Mouse (Mus musculus): ENCODE measurements around the gene Gmnn. TPM values are rescaled to one million over a fixed set of nuclear protein-coding genes. Genes with fewer than 3 reads are reported as not detected.

The Gmnn gene
- polyA plus RNA-seq, 1 experiment from 2014 or later, result 118 TPM

DNA sequence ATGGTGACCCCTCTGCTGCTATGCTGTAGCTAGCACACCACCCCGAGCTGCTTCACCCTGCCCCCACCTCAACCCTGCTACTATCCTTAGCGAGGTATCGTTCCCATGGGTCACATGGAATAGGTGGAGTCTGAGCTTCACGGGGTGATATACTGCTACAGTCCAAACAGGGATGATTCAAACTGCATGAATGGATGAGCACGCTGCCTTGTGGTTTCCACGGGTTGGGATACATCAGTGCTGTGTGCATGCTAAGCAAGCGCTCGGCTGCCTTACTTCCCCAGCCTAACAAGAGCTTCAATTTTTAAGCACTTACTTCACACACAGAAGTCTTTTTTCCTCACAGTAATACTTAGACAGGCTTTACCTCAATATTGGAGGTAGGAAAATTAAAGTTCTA lies 10.9 kb downstream of the Gmnn start:
- Histone ChIP-seq H3K9ac (ENCODE audit: low read length) (no peak overlapping the region), H3K4me3 (ENCODE audit: low read length) (no peak overlapping the region), H3K27ac (ENCODE audit: low read length) (no peak overlapping the region), H3K9me3 (replicated peaks; ENCODE audit: control insufficient read depth, low read length) (no peaks in the 10 kb centered on the region), H3K4me1 (ENCODE audit: control insufficient read depth, insufficient read depth, low read length) (0 out of 2 replicates have a peak, but pooled peaks cover 3% of the 10 kb centered on the region), H3K27me3 (ENCODE audit: control insufficient read depth, insufficient read depth, low read length) (no peaks in the 10 kb centered on the region), H3K36me3 (ENCODE audit: control insufficient read depth, insufficient read depth) (peaks cover 37% of the 10 kb centered on the region), H3K4me2 (ENCODE audit: low read depth, low read length) (no peak overlapping the region)
- ATAC-seq (replicated peaks; ENCODE audit: extremely low read depth, insufficient read depth, low FRiP score), result no peak
- WGBS, result 92% methylated on average over 8 of the region's 8 CpGs

- Histone ChIP-seq H3K4me3 (ENCODE audit: low read length) (no peak overlapping the region), H3K9ac (ENCODE audit: low read length) (no peak overlapping the region), H3K27ac (ENCODE audit: low read length) (peak overlapping the region; percentile 64), H3K9me3 (replicated peaks; ENCODE audit: control insufficient read depth, low read length) (no peaks in the 10 kb centered on the region), H3K36me3 (ENCODE audit: control insufficient read depth, insufficient read depth) (peaks cover 20% of the 10 kb centered on the region), H3K27me3 (ENCODE audit: control insufficient read depth, insufficient read depth, low read length) (no peaks in the 10 kb centered on the region), H3K4me1 (ENCODE audit: control insufficient read depth, insufficient read depth, low read length) (0 out of 2 replicates have a peak, but pooled peaks cover 3% of the 10 kb centered on the region), H3K4me2 (ENCODE audit: low read depth, low read length) (no peak overlapping the region)
- ATAC-seq (replicated peaks; ENCODE audit: extremely low read depth, insufficient read depth, low FRiP score), result peak; percentile 90
- WGBS, result 46% methylated on average over 3 of the region's 3 CpGs
Observed at GRCm38 (mm10) chr13:24747823-24748222, 13.9 kb downstream of the Gmnn start.

- Histone ChIP-seq H3K4me3 (ENCODE audit: low read length) (no peak within 1 kb of the TSS), H3K9ac (ENCODE audit: low read length) (no peak within 1 kb of the TSS), H3K27me3 (ENCODE audit: control insufficient read depth, insufficient read depth, low read length) (no peaks in the 10 kb centered on the region), H3K4me2 (ENCODE audit: low read depth, low read length) (no peak within 1 kb of the TSS), H3K4me1 (ENCODE audit: control insufficient read depth, insufficient read depth, low read length) (peaks cover 3% of the 10 kb centered on the region; the same call in 1 of the 2 replicates), H3K27ac (ENCODE audit: low read length) (no peak within 1 kb of the TSS), H3K36me3 (ENCODE audit: control insufficient read depth, insufficient read depth) (no peaks in the 10 kb centered on the region), H3K9me3 (replicated peaks; ENCODE audit: control insufficient read depth, low read length) (no peaks in the 10 kb centered on the region)
- 85% methylated on average over 10 of the region's 10 CpGs for WGBS
- no peak for ATAC-seq (replicated peaks; ENCODE audit: extremely low read depth, insufficient read depth, low FRiP score)
Observed at GRCm38 (mm10) chr13:24741028-24741427, 20.7 kb downstream of the Gmnn start, which contains the start of gene Armh2. Gene Armh2 (plus strand): TSS chr13:24741232.

DNA sequence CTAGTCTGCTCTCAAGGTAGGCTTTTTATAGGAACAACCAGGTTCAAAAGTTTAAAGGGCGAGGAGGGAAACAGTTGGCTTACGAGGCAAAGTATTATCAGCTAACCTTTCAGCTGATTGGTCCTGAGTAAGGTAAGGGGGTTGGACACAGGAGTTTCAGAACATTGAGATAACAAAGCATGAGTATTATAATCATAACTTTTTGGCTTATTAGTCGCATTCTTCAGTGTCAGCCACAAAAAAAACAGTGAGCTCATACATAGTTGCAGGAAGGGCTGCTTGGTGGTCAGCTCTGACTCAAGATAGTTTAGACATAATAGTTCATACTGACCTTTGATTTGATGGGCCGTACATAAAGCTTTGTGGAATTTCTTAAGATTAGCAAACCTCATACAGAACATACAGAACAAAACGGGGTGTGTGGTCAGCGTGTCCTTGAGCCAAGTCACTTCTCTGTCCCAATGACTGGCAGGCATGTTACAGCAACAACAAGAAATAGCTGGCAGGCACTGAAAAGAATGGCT lies 26.1 kb downstream of the Gmnn start:
- Histone ChIP-seq H3K9me3 (replicated peaks; ENCODE audit: control insufficient read depth, low read length) (no peaks in the 10 kb centered on the region), H3K4me3 (ENCODE audit: low read length) (no peak overlapping the region), H3K4me1 (ENCODE audit: control insufficient read depth, insufficient read depth, low read length) (peaks cover 13% of the 10 kb centered on the region; the same call in 1 of the 2 replicates), H3K27me3 (ENCODE audit: control insufficient read depth, insufficient read depth, low read length) (no peaks in the 10 kb centered on the region), H3K27ac (ENCODE audit: low read length) (peak overlapping the region; percentile 74), H3K36me3 (ENCODE audit: control insufficient read depth, insufficient read depth) (peaks cover 6% of the 10 kb centered on the region; the same call in 1 of the 2 replicates), H3K9ac (ENCODE audit: low read length) (no peak overlapping the region), H3K4me2 (ENCODE audit: low read depth, low read length) (no peak overlapping the region)
- 42% methylated on average over 6 of the region's 6 CpGs for WGBS
- peak; percentile 82 for ATAC-seq (replicated peaks; ENCODE audit: extremely low read depth, insufficient read depth, low FRiP score)

- H3K27ac ChIP-seq (ENCODE audit: low read length), result peak overlapping the region; percentile 52; the same call in 1 of the 2 replicates
- no peaks in the 10 kb centered on the region for H3K27me3 ChIP-seq (ENCODE audit: control insufficient read depth, insufficient read depth, low read length)
- H3K9me3 ChIP-seq (replicated peaks; ENCODE audit: control insufficient read depth, low read length), result no peaks in the 10 kb centered on the region
- 86% methylated on average over 5 of the region's 5 CpGs for WGBS
- no peak overlapping the region for H3K4me3 ChIP-seq (ENCODE audit: low read length)
- no peak overlapping the region for H3K9ac ChIP-seq (ENCODE audit: low read length)
- peaks cover 13% of the 10 kb centered on the region; the same call in 1 of the 2 replicates for H3K4me1 ChIP-seq (ENCODE audit: control insufficient read depth, insufficient read depth, low read length)
- peaks cover 6% of the 10 kb centered on the region; the same call in 1 of the 2 replicates for H3K36me3 ChIP-seq (ENCODE audit: control insufficient read depth, insufficient read depth)
- ATAC-seq (replicated peaks; ENCODE audit: extremely low read depth, insufficient read depth, low FRiP score), result no peak
- H3K4me2 ChIP-seq (ENCODE audit: low read depth, low read length), result no peak overlapping the region
Observed at GRCm38 (mm10) chr13:24734502-24734901, 27.2 kb downstream of the Gmnn start.

GRCm38 (mm10) chr13:24729128-24729527 lies 32.6 kb downstream of the Gmnn start:
- H3K27ac ChIP-seq (ENCODE audit: low read length), result no peak overlapping the region
- peaks cover 14% of the 10 kb centered on the region for H3K36me3 ChIP-seq (ENCODE audit: control insufficient read depth, insufficient read depth)
- no peaks in the 10 kb centered on the region for H3K27me3 ChIP-seq (ENCODE audit: control insufficient read depth, insufficient read depth, low read length)
- WGBS, result 83% methylated on average over 5 of the region's 5 CpGs
- H3K9me3 ChIP-seq (replicated peaks; ENCODE audit: control insufficient read depth, low read length), result no peaks in the 10 kb centered on the region
- no peak overlapping the region for H3K4me3 ChIP-seq (ENCODE audit: low read length)
- H3K4me1 ChIP-seq (ENCODE audit: control insufficient read depth, insufficient read depth, low read length), result no peaks in the 10 kb centered on the region
- H3K9ac ChIP-seq (ENCODE audit: low read length), result no peak overlapping the region
- H3K4me2 ChIP-seq (ENCODE audit: low read depth, low read length), result no peak overlapping the region
- ATAC-seq (replicated peaks; ENCODE audit: extremely low read depth, insufficient read depth, low FRiP score), result no peak

DNA sequence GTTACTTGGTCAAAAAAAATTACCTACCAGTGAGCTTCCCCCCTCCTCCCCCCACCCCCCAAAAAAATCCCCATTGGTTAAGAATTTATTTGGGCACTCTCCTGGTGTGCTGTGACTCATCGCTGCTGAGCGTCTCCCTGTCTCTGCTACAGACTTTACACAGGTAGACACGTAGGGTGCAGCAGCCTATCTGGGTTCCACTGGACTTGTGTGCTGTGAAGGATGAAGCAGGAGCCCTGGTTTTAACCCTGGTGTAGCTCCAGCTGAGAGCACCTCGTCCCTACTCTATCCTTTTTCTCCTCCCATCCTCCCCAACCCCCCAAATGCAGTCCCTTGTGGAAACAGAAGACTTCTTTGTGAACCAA lies 37.3 kb downstream of the Gmnn start:
- no peaks in the 10 kb centered on the region for H3K27me3 ChIP-seq (ENCODE audit: control insufficient read depth, insufficient read depth, low read length)
- no peaks in the 10 kb centered on the region for H3K9me3 ChIP-seq (replicated peaks; ENCODE audit: control insufficient read depth, low read length)
- H3K4me1 ChIP-seq (ENCODE audit: control insufficient read depth, insufficient read depth, low read length), result no peaks in the 10 kb centered on the region
- H3K4me2 ChIP-seq (ENCODE audit: low read depth, low read length), result no peak overlapping the region
- peaks cover 20% of the 10 kb centered on the region for H3K36me3 ChIP-seq (ENCODE audit: control insufficient read depth, insufficient read depth)
- H3K9ac ChIP-seq (ENCODE audit: low read length), result no peak overlapping the region
- no peak overlapping the region for H3K4me3 ChIP-seq (ENCODE audit: low read length)
- no peak for ATAC-seq (replicated peaks; ENCODE audit: extremely low read depth, insufficient read depth, low FRiP score)
- WGBS, result 55% methylated on average over 4 of the region's 4 CpGs
- H3K27ac ChIP-seq (ENCODE audit: low read length), result no peak overlapping the region

DNA sequence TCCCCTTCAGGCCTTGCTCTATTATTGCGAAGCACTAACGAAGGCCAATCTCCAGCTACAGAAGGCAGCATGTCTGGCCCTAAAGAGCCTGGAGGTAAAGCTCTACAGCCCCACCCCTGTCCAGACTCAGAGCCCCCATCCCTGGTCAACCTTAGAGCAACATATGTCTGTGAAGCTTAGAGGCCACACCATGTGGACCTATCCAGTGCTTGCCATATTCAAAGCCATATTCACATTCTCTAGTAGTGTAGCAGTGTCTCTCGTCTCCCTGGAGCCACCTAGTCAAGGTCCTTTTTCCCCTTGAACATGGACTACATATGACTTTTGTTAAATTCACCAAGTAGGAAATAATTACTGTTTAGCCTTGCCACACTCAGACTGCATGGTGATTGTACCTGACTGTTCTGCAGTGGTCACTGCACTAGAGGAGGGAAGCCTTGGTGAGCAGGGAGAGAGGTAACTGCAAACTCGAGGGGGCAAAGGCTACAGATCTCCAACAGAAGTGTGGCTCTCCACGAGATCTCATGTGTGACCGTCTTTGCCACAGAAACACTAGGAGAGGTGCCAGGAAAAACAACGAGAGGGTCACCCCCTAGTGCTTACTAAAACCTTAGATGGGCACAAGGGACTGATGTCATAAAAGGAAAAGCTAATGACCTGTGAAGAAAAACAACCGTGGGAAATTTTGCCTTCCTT lies 37.9 kb downstream of the Gmnn start:
- Histone ChIP-seq H3K4me2 (ENCODE audit: low read depth, low read length) (no peak overlapping the region), H3K4me3 (ENCODE audit: low read length) (no peak overlapping the region), H3K27me3 (ENCODE audit: control insufficient read depth, insufficient read depth, low read length) (no peaks in the 10 kb centered on the region), H3K4me1 (ENCODE audit: control insufficient read depth, insufficient read depth, low read length) (no peaks in the 10 kb centered on the region), H3K27ac (ENCODE audit: low read length) (no peak overlapping the region), H3K9me3 (replicated peaks; ENCODE audit: control insufficient read depth, low read length) (no peaks in the 10 kb centered on the region), H3K36me3 (ENCODE audit: control insufficient read depth, insufficient read depth) (peaks cover 22% of the 10 kb centered on the region), H3K9ac (ENCODE audit: low read length) (no peak overlapping the region)
- WGBS, result 61% methylated on average over 8 of the region's 8 CpGs
- ATAC-seq (replicated peaks; ENCODE audit: extremely low read depth, insufficient read depth, low FRiP score), result no peak

DNA sequence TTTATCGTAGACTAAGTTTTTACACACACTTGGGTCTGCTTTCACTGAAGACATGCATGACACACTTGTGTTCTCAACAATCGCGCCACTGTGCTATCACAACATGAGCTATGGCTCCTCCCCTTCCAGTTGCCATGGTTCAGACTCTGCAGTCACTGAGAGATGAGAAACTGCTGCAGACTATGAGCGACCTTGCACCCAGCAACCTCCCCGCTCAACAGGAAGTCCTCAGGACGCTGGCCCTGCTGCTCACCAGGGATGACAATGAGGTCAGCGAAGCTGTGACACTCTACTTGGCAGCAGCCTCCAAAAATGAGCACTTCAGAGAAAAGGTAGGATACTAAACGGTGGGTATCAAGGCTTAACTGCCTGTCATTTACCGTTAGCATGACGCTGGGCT lies 40.2 kb downstream of the Gmnn start:
- H3K36me3 ChIP-seq (ENCODE audit: control insufficient read depth, insufficient read depth), result peaks cover 31% of the 10 kb centered on the region
- no peak for ATAC-seq (replicated peaks; ENCODE audit: extremely low read depth, insufficient read depth, low FRiP score)
- H3K9ac ChIP-seq (ENCODE audit: low read length), result no peak overlapping the region
- no peak overlapping the region for H3K4me3 ChIP-seq (ENCODE audit: low read length)
- WGBS, result 66% methylated on average over 10 of the region's 10 CpGs
- no peaks in the 10 kb centered on the region for H3K4me1 ChIP-seq (ENCODE audit: control insufficient read depth, insufficient read depth, low read length)
- no peak overlapping the region for H3K4me2 ChIP-seq (ENCODE audit: low read depth, low read length)
- no peaks in the 10 kb centered on the region for H3K27me3 ChIP-seq (ENCODE audit: control insufficient read depth, insufficient read depth, low read length)
- H3K9me3 ChIP-seq (replicated peaks; ENCODE audit: control insufficient read depth, low read length), result 0 out of 2 replicates have a peak, but pooled peaks cover 2% of the 10 kb centered on the region
- H3K27ac ChIP-seq (ENCODE audit: low read length), result no peak overlapping the region

Measured in heart, embryonic 16.5 days (tissue).